Mouse (Mus musculus): ENCODE measurements at regions not wholly inside any gene's neighbourhood (a gene's known extent, or its start where the extent isn't known, plus 50 kb on each side); places are given as distances from the start of the nearest gene placed in this dataset.
A peak's percentile ranks its signal among the peaks of the same experiment; 100 is the strongest.

- no peak for DNase-seq
Observed at GRCm38 (mm10) chr9:85450877-85451276, 123.7 kb upstream of the Tent5a start.

DNA sequence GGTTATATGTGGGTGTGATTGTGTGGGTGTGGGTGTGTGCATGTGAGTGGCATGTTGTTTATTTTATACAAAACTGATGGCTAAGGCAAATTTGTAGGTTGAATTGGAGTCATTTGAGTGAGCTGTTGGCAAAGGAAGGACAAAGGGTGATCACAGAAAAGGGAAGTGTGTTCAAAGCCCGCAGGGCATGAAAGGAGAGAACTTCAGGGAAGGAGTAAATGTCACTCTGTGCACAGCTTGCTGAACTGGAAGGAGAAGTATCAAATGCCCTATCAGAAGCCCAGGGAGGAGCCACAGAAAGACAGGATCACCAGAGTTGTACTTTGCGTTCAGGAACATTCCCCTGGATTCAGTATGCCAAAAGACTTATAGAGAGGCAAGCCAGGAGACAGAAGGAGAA, 122.3 kb upstream of the Tent5a start:
- no peak for DNase-seq

DNA sequence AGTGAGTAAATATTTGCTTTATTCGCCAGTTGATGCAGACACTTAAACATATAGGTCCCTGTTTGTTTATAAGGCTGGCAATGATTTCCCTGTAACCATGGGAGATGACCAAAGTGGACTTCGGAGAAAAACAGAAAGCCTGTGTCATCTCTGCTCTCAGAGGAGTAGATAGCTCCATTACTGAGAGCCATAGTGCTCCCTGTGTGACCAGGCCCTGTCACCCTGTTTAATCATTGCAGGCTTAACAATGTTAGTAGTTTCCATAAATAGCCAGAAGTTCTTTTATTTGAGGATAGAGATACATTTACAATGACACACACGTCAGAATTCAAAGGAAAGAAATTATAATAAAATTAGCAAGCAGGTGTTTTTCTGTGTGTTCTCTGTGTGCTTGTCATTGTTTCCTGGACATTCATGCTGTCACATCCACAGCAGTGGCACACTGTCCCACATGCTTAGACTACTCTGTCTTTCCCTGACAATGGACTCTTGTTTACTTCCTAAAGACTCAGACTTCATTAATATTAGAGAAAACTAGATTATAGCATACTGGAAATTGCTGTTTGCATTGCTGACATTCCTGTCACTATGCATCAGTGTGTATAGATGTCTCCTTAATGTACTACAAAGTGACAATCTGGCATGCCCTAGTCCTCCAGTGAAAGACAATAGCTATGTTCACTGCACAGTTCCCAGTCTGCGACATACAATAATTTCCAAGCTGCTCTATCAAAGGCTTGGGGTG, 115.8 kb upstream of the Tent5a start:
- no peak for DNase-seq

- no peak for DNase-seq
Observed at GRCm38 (mm10) chr9:85439664-85440063, 112.5 kb upstream of the Tent5a start.

GRCm38 (mm10) chr9:85432220-85432619, 105.1 kb upstream of the Tent5a start:
- DNase-seq = no peak

DNA sequence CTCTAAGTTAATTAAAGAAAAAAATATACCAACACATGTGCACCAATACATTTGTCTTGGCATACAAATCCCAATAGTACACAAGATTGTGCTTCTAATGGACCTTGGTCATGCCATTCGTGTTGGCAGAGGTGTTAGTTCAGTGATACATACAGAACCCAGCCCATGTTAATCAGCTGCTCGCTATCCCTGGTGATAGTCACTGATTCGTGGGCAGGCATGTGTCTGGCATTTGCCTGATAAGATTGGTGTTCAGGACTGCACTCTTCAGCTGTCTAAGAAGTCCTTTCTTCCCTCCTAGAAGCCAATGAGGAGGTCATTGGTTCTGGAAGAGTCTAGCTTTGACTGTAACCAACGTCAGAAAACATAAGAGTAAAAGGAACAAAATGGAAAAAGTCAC, 99.7 kb upstream of the Tent5a start:
- no peak for DNase-seq

GRCm38 (mm10) chr9:85423908-85424307, 96.8 kb upstream of the Tent5a start:
- DNase-seq = no peak

GRCm38 (mm10) chr9:85414391-85414790, 87.2 kb upstream of the Tent5a start:
- no peak for DNase-seq

DNA sequence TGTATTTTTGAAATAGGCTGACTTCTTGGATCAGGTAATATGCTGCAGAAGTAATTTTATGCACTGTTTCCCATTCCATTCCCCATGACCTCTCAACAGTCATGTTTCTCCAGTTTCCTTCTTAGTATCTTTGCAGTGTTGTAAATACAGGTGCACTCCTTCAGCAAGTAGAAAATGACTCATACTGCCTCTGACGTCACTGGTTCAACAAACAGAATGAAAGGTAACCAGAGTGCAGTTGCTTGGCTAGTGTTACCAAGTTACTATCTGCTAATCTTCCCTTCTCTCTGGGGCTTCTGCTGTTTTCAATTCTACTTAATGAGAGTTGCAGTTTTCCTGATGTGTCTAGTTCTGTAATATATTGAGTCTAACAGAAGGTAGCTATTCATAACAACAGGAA, 86.7 kb upstream of the Tent5a start:
- no peak for DNase-seq

DNA sequence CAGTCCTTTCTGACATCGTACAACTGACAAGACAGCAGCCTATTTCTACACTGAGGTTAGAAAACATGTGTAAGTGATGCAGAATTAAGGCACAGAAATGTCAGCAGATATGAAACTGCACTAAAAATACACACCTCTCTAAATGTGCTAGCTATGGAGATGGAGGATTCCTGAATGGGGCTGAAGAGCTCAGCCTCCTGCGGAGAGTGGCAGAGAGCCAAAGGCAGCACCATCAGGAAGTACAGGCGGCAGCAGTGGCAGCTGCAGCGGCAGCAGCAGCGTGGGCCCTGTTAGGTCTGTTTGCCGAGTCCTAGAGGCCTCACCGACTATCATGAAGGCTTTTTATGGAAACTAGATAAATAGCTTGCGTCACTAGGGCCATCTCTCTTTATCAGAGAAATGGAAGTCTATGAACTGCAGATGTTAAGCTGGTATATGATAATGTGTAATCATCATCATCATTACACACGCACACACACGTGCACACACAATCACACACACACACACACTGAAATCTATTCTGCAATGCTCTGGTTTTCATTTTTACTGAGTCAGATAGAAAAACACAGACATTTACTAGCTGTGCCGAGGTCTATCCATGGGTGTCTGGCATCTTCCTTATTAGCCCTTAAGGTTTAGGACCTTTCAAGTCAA, 83.6 kb upstream of the Tent5a start:
- peak; percentile 54 to 73 for DNase-seq

DNA sequence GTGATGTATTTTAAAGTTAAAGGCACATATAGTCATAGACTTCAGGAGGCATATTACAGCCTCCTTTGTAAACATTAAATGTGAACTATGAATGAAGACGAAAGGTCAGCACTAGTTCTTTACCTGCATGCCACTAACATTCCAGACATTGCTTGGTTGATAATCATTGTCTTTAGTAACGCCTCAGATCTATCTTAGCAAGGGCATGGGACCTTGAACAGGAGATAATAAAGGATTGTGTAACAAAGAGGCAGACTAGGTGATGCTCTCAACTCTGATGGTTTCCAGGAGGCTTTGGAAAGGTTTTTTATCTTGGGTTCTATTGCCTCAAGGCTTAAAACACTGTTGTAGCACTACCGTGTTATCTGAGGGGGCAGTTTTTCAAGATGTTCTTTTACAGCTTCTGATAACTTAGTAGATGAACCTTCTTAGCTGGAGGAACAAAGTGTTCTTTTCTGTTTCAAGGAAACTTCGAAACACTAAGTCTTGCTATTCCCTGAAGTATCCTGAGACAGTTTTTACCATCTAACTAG, 82.9 kb upstream of the Tent5a start:
- no peak for DNase-seq

DNA sequence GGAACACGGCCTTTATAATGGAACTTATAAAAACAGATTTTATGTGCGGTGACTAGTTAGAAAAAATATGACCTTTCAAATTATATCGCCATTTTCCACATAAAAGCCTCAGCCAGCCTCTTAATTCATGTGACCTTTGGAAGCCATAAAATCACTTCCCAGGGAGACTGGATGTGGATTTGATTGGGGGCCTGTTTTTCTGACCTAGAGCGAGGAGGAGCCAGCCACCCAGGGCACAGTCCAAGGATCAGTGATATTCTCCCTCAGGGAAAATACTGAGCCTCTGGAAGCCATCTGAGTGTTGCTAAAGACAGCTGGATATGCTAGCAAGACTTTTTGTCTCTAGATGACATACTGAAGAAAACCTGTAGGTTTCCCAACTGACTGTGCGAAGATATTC, 81.3 kb upstream of the Tent5a start:
- no peak for DNase-seq

DNA sequence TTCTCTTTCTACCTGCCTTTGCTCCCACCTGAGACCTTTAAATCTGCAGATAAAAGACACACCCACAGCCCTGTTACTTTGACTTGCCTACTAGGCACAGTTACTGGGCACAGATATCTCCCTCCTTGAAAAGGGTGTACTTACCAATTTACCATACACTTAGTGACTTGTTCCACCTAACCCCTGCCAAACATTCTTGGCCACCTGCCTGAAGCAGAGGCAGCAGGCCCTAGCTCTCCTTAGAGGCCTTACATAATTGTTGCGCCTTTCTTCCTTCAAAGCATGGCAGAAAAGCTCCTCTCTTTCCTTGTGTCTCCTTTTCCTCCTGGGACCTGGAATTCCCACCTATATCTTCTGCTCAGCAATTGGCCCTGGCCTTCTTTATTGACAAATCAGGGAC, 80.4 kb upstream of the Tent5a start:
- peak in 1 of 2 experiments; percentile 10 for DNase-seq

DNA sequence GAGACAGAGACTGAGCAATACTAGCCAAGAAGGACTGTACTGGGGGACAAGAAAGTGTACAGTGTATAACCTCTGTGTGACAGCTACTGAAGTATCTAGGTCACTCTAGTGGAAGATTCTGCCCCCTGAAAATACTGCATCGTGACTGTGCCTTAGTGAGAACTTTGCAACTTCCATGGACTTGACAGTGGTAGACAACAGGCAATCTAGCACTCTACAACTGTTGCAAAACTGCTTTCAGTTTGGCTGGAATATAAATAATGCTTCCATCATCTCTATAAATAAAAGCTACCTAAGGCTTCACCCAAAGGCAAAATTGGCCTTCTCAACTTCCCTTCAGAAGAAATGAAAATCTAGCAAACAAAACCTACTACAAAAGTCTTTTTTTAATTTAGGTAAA, 74.6 kb upstream of the Tent5a start:
- no peak for DNase-seq

DNA sequence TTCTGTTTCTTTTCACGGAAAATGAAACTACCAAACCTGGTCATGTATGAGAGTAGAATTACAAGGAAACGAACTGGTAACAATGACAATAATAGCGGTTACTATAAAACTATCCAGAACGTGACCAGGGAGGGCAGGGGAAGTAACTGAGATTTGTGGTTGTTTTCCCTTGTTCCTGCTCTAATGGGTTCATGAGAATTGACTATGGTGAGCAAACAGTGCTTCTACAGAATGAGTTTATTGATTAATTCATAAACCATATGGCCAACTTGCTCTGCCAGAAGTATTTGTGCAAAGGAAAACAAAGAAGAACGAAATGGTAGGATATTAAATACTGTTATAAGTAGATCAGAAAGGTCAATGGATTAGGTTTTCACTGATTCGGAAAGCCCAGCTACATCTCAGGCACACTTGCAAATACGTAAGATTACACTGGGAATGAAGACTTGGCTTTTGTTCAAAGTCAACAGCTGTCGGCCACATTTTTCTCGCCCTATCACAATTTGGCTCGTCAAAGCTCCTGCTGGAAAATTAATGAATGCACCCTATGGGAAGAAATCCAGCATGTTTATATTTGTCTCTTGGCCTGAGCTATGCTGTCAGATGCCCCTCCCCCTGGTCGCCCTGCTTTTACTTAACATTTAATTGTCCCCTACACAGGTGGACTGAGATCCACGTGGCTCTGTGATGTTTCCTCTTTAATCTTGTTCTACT, 73.6 kb upstream of the Tent5a start:
- DNase-seq = peak; percentile 8 to 28

GRCm38 (mm10) chr9:85394975-85395374, 67.8 kb upstream of the Tent5a start:
- DNase-seq = no peak

GRCm38 (mm10) chr9:85391283-85391682, 64.1 kb upstream of the Tent5a start:
- no peak for DNase-seq

DNA sequence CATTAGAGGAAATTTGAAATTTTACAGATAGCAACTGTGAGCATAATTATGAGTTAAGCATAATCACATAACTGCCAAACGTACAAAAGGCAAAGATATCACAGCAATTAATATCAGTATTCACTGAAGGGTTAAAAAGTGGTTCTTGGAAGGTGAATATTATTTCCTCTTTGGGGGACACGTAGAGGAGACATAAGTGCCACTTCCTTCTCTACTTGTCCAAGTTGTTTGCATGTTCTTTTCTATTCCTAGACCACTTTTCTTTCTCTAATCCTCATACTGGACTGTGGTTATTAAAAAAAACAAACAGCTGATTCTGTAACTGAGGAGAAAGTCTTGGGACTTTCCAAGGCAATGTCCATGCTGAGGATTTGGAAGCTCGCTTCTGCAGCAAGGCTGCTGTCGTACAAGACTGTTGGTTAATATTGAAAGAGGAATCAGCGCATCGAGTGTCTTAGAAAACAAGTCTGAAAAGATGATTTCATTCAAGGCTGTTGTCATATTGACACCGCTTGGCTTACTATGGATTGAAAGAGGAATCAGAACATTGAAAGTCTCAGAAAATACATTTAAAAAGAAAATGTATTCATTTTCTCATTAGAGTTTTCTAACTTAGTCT, 61.7 kb upstream of the Tent5a start:
- DNase-seq = no peak

DNA sequence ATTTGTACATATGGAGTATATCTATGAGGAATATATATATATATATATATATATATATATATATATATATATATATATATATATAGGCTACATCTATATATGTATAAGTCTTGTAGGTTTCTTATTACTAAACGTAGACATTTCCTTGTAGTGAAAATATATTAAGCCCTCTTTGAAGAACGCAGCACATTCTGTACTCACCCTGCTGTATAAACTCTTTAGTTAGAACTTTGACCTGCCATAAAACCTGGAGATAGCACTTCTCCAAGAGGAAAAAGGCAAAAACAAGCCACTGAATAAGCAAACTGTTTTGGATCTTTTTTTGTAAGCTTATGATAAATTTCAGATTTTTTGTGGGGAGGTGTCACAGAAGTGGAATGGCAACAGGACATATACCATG, 55.3 kb upstream of the Tent5a start:
- DNase-seq = no peak

DNA sequence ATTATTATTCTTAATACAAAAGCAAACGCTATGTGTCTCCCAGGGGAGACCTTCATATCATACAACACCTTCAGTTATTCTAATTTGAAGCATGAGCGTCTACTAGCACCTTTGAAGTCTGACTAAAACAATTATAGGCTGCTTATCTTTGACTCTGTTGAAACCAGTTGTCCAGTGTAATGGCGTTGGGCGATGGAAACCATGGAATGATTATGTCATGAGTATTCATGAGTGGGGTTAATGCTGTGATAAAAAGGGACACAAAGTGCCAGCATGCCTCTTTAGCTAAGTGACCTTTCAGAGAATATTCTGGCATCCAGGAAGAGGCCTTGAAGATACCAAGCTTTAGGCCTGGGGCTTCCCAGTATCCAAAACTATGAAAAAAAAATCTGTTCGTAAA, 53.6 kb upstream of the Tent5a start:
- DNase-seq = no peak

GRCm38 (mm10) chr9:85379135-85379534, 52.0 kb upstream of the Tent5a start:
- DNase-seq = no peak
